Mouse (Mus musculus) Muller cell, postnatal 12 days (primary cell): Measurements from ENCODE around the gene Hipk2.

Experiments
- DNase-seq: peaks from one replicate; pipeline ENCODE4 v3.0.0-alpha.2; 2015; ENCODE audit errors: inconsistent ontology term

Gene Hipk2

DNA sequence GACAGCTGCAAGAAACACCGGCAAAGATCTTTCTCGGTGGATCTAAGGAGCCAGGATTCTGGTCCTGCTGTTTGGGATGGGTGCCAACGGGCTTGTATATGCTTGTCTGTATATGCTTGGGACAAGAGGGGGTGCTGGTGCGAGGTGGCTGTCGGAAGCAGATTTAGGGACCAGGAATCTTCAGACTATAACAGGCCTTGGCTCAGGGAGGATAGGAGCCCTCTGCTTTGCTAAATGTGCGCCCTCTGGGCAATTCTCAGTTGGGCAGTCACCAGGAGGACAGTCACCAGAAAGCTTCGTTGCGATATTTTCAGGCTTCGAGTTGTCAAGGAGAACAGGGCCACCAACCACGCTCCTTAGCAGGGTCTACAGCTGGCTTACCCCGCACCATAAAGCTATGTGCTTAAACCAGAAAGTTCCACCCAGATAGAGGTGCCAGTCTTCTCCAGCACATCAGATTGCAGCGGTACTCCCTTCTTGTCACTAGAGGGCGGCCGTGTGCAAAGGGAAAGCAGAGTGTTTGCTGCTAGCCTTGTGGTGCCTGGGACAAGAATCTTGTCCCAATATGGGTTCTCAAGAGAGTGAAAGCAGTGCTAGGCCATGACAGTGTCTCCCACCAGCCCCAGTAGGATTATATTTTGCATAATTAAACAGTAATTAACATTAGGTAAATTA is 225.6 kb downstream of the Hipk2 start:
- peak; percentile 57 for DNase-seq

DNA sequence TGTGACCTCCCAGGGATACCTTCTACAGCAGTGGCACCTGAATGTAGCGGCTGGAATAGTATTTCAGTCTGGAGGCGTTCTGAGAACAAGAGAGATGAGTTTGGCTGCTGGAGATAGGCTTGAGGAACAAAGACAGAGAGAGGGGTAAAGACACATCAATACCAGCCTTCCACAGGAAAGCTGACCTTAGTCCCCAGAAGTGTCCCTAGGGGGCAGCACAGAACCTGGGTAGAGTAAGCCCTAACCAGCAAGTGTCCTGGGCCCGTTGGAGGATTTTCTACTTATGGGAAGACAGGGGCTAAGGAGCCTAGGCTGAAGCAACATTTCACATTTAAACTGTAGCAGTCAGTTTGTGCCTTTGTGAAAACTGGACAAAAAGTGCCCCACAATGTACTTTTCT is 226.4 kb downstream of the Hipk2 start:
- no peak for DNase-seq
